Mouse (Mus musculus): ENCODE results near the gene B3galt5. TPM values are rescaled to one million over a fixed set of nuclear protein-coding genes. Genes with fewer than 3 reads are reported as not detected.

B3galt5 gene
- polyA plus RNA-seq (2014; fragmentation: Illumina TruSeq; extraction: RNeasy Lipid Tissue Mini Kit (QIAGEN cat#74804)) = 5.4 TPM

GRCm38 (mm10) chr16:96235366-96235970, at the start of gene B3galt5:
Gene B3galt5 (plus strand): TSS chr16:96235801.

DNA sequence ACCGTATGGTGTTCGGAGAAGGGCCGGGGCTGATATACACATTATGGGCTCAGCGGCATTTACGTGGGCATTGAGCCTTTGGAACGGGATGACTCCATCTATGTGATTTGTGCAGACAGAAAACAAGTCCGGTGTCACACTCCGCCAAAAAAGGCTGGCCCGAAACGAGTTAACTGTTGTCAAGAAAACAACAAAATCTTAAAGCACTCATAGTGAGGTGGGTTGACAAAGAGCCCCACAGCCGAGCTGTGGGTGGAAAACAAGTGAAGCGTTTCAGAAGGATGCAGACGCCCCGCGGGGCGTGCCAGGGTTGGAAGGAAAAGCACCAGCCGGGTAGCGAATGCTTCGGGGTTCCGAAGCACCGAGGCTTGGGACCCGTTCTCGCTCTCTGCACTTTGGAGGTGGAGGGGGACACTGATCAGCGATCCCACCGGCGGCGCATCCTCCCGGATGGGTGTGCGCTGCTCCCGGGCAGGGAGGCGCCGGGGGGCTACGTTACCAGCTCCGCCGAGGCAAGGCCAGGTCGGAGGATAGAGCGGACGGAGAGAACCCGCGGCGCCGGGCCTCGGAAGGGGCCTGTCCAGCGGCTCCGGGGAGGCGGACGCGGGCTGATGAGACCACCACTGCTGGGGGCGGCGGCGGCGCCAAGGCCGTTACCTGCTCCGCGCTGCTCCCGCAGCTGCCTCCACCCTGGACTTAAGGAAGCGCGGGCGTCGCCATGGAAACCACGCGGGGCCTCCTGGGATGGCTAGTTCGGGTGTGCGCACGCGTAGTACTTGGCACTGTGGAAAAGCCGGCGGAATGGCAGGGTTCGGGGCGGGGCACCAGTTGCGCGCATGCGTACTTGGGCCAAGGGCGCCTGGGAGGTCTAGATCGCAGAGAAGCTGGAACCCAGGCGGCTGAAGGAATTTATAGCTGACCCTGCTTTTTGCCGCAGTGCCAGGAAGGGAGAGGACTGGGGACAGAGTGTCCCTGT, 43.8 kb upstream of the B3galt5 start, which contains the start of gene Lca5l:
Gene Lca5l (minus strand): TSS at position 741 of the 976 bp plus-strand sequence.

DNA sequence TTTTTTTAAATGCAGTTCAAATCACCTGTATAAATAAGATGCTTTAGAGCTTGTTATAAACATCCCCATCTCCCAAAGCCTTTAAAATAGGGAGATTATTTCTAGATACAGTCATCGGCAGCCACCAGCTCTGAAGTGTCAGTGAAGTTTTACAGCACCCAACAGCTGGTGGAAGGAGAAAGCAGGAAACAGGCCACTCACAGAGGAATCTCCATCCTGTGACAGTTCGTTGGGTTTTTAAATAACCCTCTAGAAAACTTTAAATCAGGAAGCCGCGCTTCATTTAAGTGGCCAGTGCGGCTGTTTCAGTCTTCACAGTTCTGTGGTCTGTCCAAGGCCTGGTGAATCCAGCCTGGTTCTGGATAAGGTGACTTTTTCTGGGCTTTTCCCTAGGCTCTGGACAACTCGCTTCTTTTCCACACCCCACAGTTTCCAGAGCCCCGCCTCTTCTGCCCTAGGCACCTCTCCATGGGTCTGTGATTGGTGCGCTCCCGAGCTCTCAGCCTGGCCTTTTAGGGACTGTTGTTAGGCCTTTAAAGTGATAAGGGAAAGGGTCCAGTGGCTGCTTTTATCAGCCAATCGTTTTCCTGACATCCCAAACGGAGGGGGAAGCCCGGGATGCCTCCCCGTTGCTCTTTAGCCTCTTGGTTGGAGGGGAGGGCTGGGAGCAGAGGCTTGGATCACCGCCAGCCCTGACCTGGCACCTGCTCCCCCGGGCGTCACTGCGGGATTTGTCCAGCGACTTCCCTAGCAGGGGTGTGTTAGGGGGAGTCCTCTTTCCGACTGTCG, 35.5 kb upstream of the B3galt5 start, which contains the start of gene Sh3bgr:
Gene Sh3bgr (plus strand): TSS at position 538 of the 789 bp plus-strand sequence.

Other genes starting within 250 kb of the B3galt5 start
- gene Psmg1, start 244.8 kb upstream of the B3galt5 start, polyA plus RNA-seq (2014; fragmentation: Illumina TruSeq; extraction: RNeasy Lipid Tissue Mini Kit (QIAGEN cat#74804)) = 33.3 TPM
- gene Brwd1, start 153.3 kb upstream of the B3galt5 start, polyA plus RNA-seq (2014; fragmentation: Illumina TruSeq; extraction: RNeasy Lipid Tissue Mini Kit (QIAGEN cat#74804)) = 90.2 TPM
- 506 TPM for gene Hmgn1, start 108.1 kb upstream of the B3galt5 start, polyA plus RNA-seq (2014; fragmentation: Illumina TruSeq; extraction: RNeasy Lipid Tissue Mini Kit (QIAGEN cat#74804))
- 24.2 TPM for gene Wrb, start 90.4 kb upstream of the B3galt5 start, polyA plus RNA-seq (2014; fragmentation: Illumina TruSeq; extraction: RNeasy Lipid Tissue Mini Kit (QIAGEN cat#74804))
- 2.5 TPM for gene Lca5l, start 43.5 kb upstream of the B3galt5 start, polyA plus RNA-seq (2014; fragmentation: Illumina TruSeq; extraction: RNeasy Lipid Tissue Mini Kit (QIAGEN cat#74804))
- 96.7 TPM for gene Sh3bgr, start 35.4 kb upstream of the B3galt5 start, polyA plus RNA-seq (2014; fragmentation: Illumina TruSeq; extraction: RNeasy Lipid Tissue Mini Kit (QIAGEN cat#74804))
- gene Itgb2l, start 207.8 kb downstream of the B3galt5 start, polyA plus RNA-seq (2014; fragmentation: Illumina TruSeq; extraction: RNeasy Lipid Tissue Mini Kit (QIAGEN cat#74804)) = not detected
- gene Pcp4, start 231.8 kb downstream of the B3galt5 start, polyA plus RNA-seq (2014; fragmentation: Illumina TruSeq; extraction: RNeasy Lipid Tissue Mini Kit (QIAGEN cat#74804)) = 20.6 TPM

Data from ovary, adult 10 weeks (tissue).